Mouse (Mus musculus) liver, embryonic 14.5 days (tissue): Measurements from ENCODE around the gene Ptprn2.

Source experiments
- CTCF ChIP-seq: IDR thresholded peaks from 2 replicates; pipeline ENCODE4 v1.5.1; 2016; ENCODE audit warnings: antibody characterized with exemption, low read depth, control low read depth
- EP300 ChIP-seq: IDR thresholded peaks from 2 replicates; pipeline ENCODE4 v1.6.1; 2016; ENCODE audit warnings: antibody characterized with exemption, low read depth

DNA sequence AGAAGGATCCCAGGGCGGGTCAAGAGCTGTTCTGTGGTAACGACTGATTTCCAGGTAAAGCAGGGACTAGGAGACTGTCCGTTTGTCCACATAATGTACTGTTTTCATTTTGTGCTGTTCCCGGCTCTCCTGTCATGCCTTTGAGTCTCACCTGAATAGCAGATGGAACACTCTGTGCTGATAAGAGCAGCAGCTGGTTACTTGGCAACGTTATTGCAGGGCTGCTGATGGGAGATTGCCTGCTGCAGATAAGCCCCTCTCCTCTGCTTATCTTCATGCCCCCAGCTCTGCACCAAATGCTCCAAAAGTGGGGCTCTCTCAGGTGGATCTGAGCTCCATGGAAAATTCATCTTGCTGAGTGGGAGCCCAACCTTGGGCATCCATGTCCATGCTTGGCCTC, 224.0 kb downstream of the Ptprn2 start:
- TF ChIP-seq EP300 (no peak), CTCF (no peak)
